Mouse (Mus musculus) heart, embryonic 15.5 days (tissue): ENCODE data around the gene Srgap3. TPM values are rescaled to one million over a fixed set of nuclear protein-coding genes. Genes with fewer than 3 reads are reported as not detected.

Experiments used
- ATAC-seq: fragments of 200-750 bp; cut with Nextera tagmentation; replicated peaks from 2 replicates; pipeline ENCODE4 v1.8.0; 2017; ENCODE audit warnings: low read depth, moderate TSS enrichment; ENCODE audit not compliant: insufficient number of reproducible peaks, insufficient read depth, low FRiP score
- H3K27ac ChIP-seq: fragments of 300-500 bp; sonication (generic); 2 replicates; pipeline ENCODE4 v1.5.1; 2015; ENCODE audit warnings: mild to moderate bottlenecking, inconsistent platforms
- H3K27me3 ChIP-seq: fragments of 300-500 bp; sonication (generic); 2 replicates; pipeline ENCODE4 v1.6.1; 2015; ENCODE audit warnings: inconsistent platforms
- H3K36me3 ChIP-seq: fragments of 300-500 bp; sonication (generic); 2 replicates; pipeline ENCODE4 v1.6.1; 2015; ENCODE audit warnings: mild to moderate bottlenecking, inconsistent platforms
- H3K4me1 ChIP-seq: fragments of 300-500 bp; sonication (generic); replicated peaks from 2 replicates; pipeline ENCODE4 v1.6.1; 2015; ENCODE audit warnings: inconsistent platforms
- H3K4me2 ChIP-seq: fragments of 300-500 bp; sonication (generic); 2 replicates; pipeline ENCODE4 v1.6.1; 2015; ENCODE audit warnings: inconsistent platforms, mild to moderate bottlenecking, moderate library complexity
- H3K4me3 ChIP-seq: fragments of 300-500 bp; sonication (generic); 2 replicates; pipeline ENCODE4 v1.5.1; 2015; ENCODE audit warnings: mild to moderate bottlenecking, inconsistent platforms
- H3K9ac ChIP-seq: fragments of 300-500 bp; sonication (generic); 2 replicates; pipeline ENCODE4 v1.6.1; 2015; ENCODE audit warnings: mild to moderate bottlenecking, inconsistent platforms
- H3K9me3 ChIP-seq: fragments of 300-500 bp; sonication (generic); replicated peaks from 2 replicates; pipeline ENCODE4 v1.6.1; 2016; ENCODE audit warnings: inconsistent platforms
- WGBS: fragments of 180-500 bp; shearing (Covaris S2); methylation state at CpG from one replicate; pipeline ENCODE4 v1.1.7; 2015; ENCODE audit warnings: mixed read lengths; 5-methylcytosine and 5-hydroxymethylcytosine counted together
- polyA plus RNA-seq: library from polyadenylated mRNA; unstranded; fragments of >200 nt; fragmentation: Nextera tagmentation; extraction: Ambion mirVana; gene quantifications from 2 replicates; pipeline ENCODE4 v1.2.1, GENCODE M21; 2015

Srgap3 gene
- polyA plus RNA-seq, 1 experiment from 2014 or later, result 1.0 TPM

GRCm38 (mm10) chr6:112852261-112853235, 94.5 kb downstream of the Srgap3 start:
- Histone ChIP-seq H3K4me2 (no peak overlapping the region), H3K9ac (no peak overlapping the region), H3K36me3 (no peaks in the 10 kb centered on the region), H3K4me3 (no peak overlapping the region), H3K27ac (no peak overlapping the region), H3K27me3 (no peaks in the 10 kb centered on the region), H3K4me1 (no peaks in the 10 kb centered on the region), H3K9me3 (no peaks in the 10 kb centered on the region)
- ATAC-seq, result no peak
- 67% methylated on average over 14 of the region's 14 CpGs for WGBS

- H3K4me2 ChIP-seq, result no peak overlapping the region
- H3K9me3 ChIP-seq, result no peaks in the 10 kb centered on the region
- H3K9ac ChIP-seq, result no peak overlapping the region
- no peaks in the 10 kb centered on the region for H3K27me3 ChIP-seq
- no peaks in the 10 kb centered on the region for H3K4me1 ChIP-seq
- no peak for ATAC-seq
- 44% methylated on average over 5 of the region's 5 CpGs for WGBS
- no peaks in the 10 kb centered on the region for H3K36me3 ChIP-seq
- H3K4me3 ChIP-seq, result no peak overlapping the region
- no peak overlapping the region for H3K27ac ChIP-seq
Observed at GRCm38 (mm10) chr6:112850745-112851144, 96.3 kb downstream of the Srgap3 start.

GRCm38 (mm10) chr6:112848629-112849180, 98.4 kb downstream of the Srgap3 start:
- no peak overlapping the region for H3K4me2 ChIP-seq
- no peak overlapping the region for H3K9ac ChIP-seq
- H3K27ac ChIP-seq, result no peak overlapping the region
- no peaks in the 10 kb centered on the region for H3K27me3 ChIP-seq
- H3K9me3 ChIP-seq, result no peaks in the 10 kb centered on the region
- H3K4me1 ChIP-seq, result no peaks in the 10 kb centered on the region
- H3K36me3 ChIP-seq, result no peaks in the 10 kb centered on the region
- 89% methylated on average over 8 of the region's 8 CpGs for WGBS
- ATAC-seq, result no peak
- H3K4me3 ChIP-seq, result no peak overlapping the region

GRCm38 (mm10) chr6:112846863-112847262, 100.2 kb downstream of the Srgap3 start:
- no peaks in the 10 kb centered on the region for H3K36me3 ChIP-seq
- no peak for ATAC-seq
- no peak overlapping the region for H3K27ac ChIP-seq
- H3K27me3 ChIP-seq, result no peaks in the 10 kb centered on the region
- H3K9me3 ChIP-seq, result no peaks in the 10 kb centered on the region
- WGBS, result 90% methylated on average over 9 of the region's 9 CpGs
- no peak overlapping the region for H3K9ac ChIP-seq
- no peak overlapping the region for H3K4me2 ChIP-seq
- no peaks in the 10 kb centered on the region for H3K4me1 ChIP-seq
- no peak overlapping the region for H3K4me3 ChIP-seq

GRCm38 (mm10) chr6:112842426-112842825, 104.6 kb downstream of the Srgap3 start:
- Histone ChIP-seq H3K27ac (no peak overlapping the region), H3K27me3 (no peaks in the 10 kb centered on the region), H3K4me1 (no peaks in the 10 kb centered on the region), H3K36me3 (no peaks in the 10 kb centered on the region), H3K4me2 (no peak overlapping the region), H3K9ac (no peak overlapping the region), H3K9me3 (no peaks in the 10 kb centered on the region), H3K4me3 (no peak overlapping the region)
- ATAC-seq, result no peak
- WGBS, result 70% methylated on average over 5 of the region's 5 CpGs

GRCm38 (mm10) chr6:112840400-112840799, 106.7 kb downstream of the Srgap3 start:
- H3K9ac ChIP-seq, result no peak overlapping the region
- no peak overlapping the region for H3K4me3 ChIP-seq
- H3K36me3 ChIP-seq, result no peaks in the 10 kb centered on the region
- 62% methylated on average over 5 of the region's 5 CpGs for WGBS
- H3K27ac ChIP-seq, result no peak overlapping the region
- no peak for ATAC-seq
- no peaks in the 10 kb centered on the region for H3K27me3 ChIP-seq
- no peaks in the 10 kb centered on the region for H3K4me1 ChIP-seq
- no peaks in the 10 kb centered on the region for H3K9me3 ChIP-seq
- no peak overlapping the region for H3K4me2 ChIP-seq

- no peak overlapping the region for H3K9ac ChIP-seq
- H3K36me3 ChIP-seq, result no peaks in the 10 kb centered on the region
- no peak overlapping the region for H3K27ac ChIP-seq
- H3K4me2 ChIP-seq, result no peak overlapping the region
- H3K9me3 ChIP-seq, result no peaks in the 10 kb centered on the region
- no peak for ATAC-seq
- H3K27me3 ChIP-seq, result no peaks in the 10 kb centered on the region
- WGBS, result 60% methylated on average over 3 of the region's 3 CpGs
- H3K4me3 ChIP-seq, result no peak overlapping the region
- H3K4me1 ChIP-seq, result no peaks in the 10 kb centered on the region
Observed at GRCm38 (mm10) chr6:112839391-112839790, 107.7 kb downstream of the Srgap3 start.

GRCm38 (mm10) chr6:112838879-112839278, 108.2 kb downstream of the Srgap3 start:
- H3K27ac ChIP-seq, result no peak overlapping the region
- 61% methylated on average over 2 of the region's 2 CpGs for WGBS
- H3K27me3 ChIP-seq, result no peaks in the 10 kb centered on the region
- H3K4me1 ChIP-seq, result no peaks in the 10 kb centered on the region
- no peaks in the 10 kb centered on the region for H3K36me3 ChIP-seq
- H3K4me3 ChIP-seq, result no peak overlapping the region
- ATAC-seq, result no peak
- H3K4me2 ChIP-seq, result no peak overlapping the region
- no peak overlapping the region for H3K9ac ChIP-seq
- no peaks in the 10 kb centered on the region for H3K9me3 ChIP-seq

- 56% methylated on average over 4 of the region's 4 CpGs for WGBS
Observed at GRCm38 (mm10) chr6:112836712-112837111, 110.4 kb downstream of the Srgap3 start.

GRCm38 (mm10) chr6:112835413-112835812, 111.7 kb downstream of the Srgap3 start:
- H3K27ac ChIP-seq, result no peak overlapping the region
- H3K9ac ChIP-seq, result no peak overlapping the region
- H3K4me3 ChIP-seq, result no peak overlapping the region
- ATAC-seq, result no peak
- H3K36me3 ChIP-seq, result no peaks in the 10 kb centered on the region
- WGBS, result 63% methylated on average over 4 of the region's 4 CpGs
- H3K4me2 ChIP-seq, result no peak overlapping the region
- H3K9me3 ChIP-seq, result no peaks in the 10 kb centered on the region
- H3K4me1 ChIP-seq, result no peaks in the 10 kb centered on the region
- no peaks in the 10 kb centered on the region for H3K27me3 ChIP-seq

More at GRCm38 (mm10) chr6:112836712-112837111, 110.4 kb downstream of the Srgap3 start:
- no peaks in the 10 kb centered on the region for H3K27me3 ChIP-seq
- no peak overlapping the region for H3K4me3 ChIP-seq
- H3K4me1 ChIP-seq, result no peaks in the 10 kb centered on the region
- ATAC-seq, result no peak
- no peaks in the 10 kb centered on the region for H3K36me3 ChIP-seq
- H3K9me3 ChIP-seq, result no peaks in the 10 kb centered on the region
- no peak overlapping the region for H3K9ac ChIP-seq
- H3K27ac ChIP-seq, result no peak overlapping the region
- H3K4me2 ChIP-seq, result no peak overlapping the region

- Histone ChIP-seq H3K4me3 (no peak overlapping the region), H3K9ac (no peak overlapping the region), H3K4me2 (no peak overlapping the region), H3K27ac (no peak overlapping the region), H3K36me3 (no peaks in the 10 kb centered on the region), H3K27me3 (no peaks in the 10 kb centered on the region), H3K4me1 (no peaks in the 10 kb centered on the region), H3K9me3 (no peaks in the 10 kb centered on the region)
- 90% methylated on average over 5 of the region's 5 CpGs for WGBS
- ATAC-seq, result no peak
Observed at GRCm38 (mm10) chr6:112834430-112834829, 112.6 kb downstream of the Srgap3 start.
